Mouse (Mus musculus): ENCODE data around the gene Slc25a44.

GRCm38 (mm10) chr3:88437454-88437853, 12.5 kb upstream of the Slc25a44 start:
- TF ChIP-seq CTCF (IDR thresholded peaks at IDR 0.05; ENCODE audit: low read depth, low read length) (no peak), POLR2AphosphoS5 (IDR thresholded peaks at IDR 0.05; ENCODE audit: insufficient replicate concordance, low read depth, low read length) (no peak), GATA1 (IDR thresholded peaks at IDR 0.05; ENCODE audit: borderline replicate concordance, low read length) (no peak)
